Mouse (Mus musculus) lung, adult 2 months (tissue): Measurements from ENCODE around the gene Inip.

ENCODE experiments used
- CTCF ChIP-seq: fragments of 200-500 bp; IDR thresholded peaks from 2 replicates; pipeline ENCODE4 v1.5.1; 2011; ENCODE audit warnings: mild to moderate bottlenecking, low read length, control low read depth; ENCODE audit not compliant: insufficient read depth
- POLR2A ChIP-seq: fragments of 200-500 bp; IDR thresholded peaks from 2 replicates; pipeline ENCODE4 v1.6.1; 2011; ENCODE audit warnings: low read depth, mild to moderate bottlenecking, control low read depth, low read length, borderline replicate concordance; ENCODE audit errors: extremely low read depth

DNA sequence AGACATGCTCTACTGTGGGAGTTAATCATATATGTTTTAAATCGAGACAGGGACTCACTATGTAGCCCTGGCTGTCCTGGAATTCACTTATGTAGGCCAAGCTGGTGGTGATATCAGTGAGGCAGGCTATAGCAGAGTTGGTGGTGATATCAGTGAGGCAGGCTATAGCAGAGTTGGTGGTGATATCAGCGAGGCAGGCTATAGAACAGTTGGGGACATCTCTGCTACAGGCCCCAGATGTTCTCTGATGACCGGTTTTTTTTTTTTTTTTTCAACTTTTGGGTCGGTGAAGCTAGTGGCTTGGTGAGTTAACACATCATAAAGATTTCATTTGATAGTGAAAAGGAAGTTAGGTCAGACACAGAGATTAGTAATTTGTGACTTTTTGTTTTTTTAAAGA is 1.4 kb upstream of the Inip start:
- TF ChIP-seq POLR2A (no peak), CTCF (no peak)
